Mouse (Mus musculus) embryonic facial prominence, embryonic 15.5 days (tissue): Measurements from ENCODE around the gene Ptms. TPM values are rescaled to one million over a fixed set of nuclear protein-coding genes. Genes with fewer than 3 reads are reported as not detected.
"Not testable (repeated sequence)": the region's sequence is repeated elsewhere in the genome, so short reads cannot be mapped to it uniquely, and the experiment has no call there.

Experiments used
- ATAC-seq: fragments of 200-750 bp; cut with Nextera tagmentation; 2 replicates; pipeline ENCODE4 v1.8.0; 2017; ENCODE audit warnings: low read depth, moderate TSS enrichment; ENCODE audit not compliant: insufficient number of reproducible peaks, low FRiP score, low TSS enrichment
- H3K27ac ChIP-seq: fragments of 300-500 bp; sonication (generic); replicated peaks from 2 replicates; pipeline ENCODE4 v1.5.1; 2015; ENCODE audit warnings: mild to moderate bottlenecking, inconsistent platforms
- H3K27me3 ChIP-seq: fragments of 300-500 bp; sonication (generic); 2 replicates; pipeline ENCODE4 v1.6.1; 2015; ENCODE audit warnings: inconsistent platforms
- H3K36me3 ChIP-seq: fragments of 300-500 bp; sonication (generic); 2 replicates; pipeline ENCODE4 v1.6.1; 2015; ENCODE audit warnings: mild to moderate bottlenecking, inconsistent platforms
- H3K4me1 ChIP-seq: fragments of 300-500 bp; sonication (generic); 2 replicates; pipeline ENCODE4 v1.6.1; 2015; ENCODE audit warnings: inconsistent platforms
- H3K4me2 ChIP-seq: fragments of 300-500 bp; sonication (generic); replicated peaks from 2 replicates; pipeline ENCODE4 v1.6.1; 2015; ENCODE audit warnings: mild to moderate bottlenecking, inconsistent platforms
- H3K4me3 ChIP-seq: fragments of 300-500 bp; sonication (generic); replicated peaks from 2 replicates; pipeline ENCODE4 v1.5.1; 2015; ENCODE audit warnings: mild to moderate bottlenecking, inconsistent platforms
- H3K9ac ChIP-seq: fragments of 300-500 bp; sonication (generic); 2 replicates; pipeline ENCODE4 v1.6.1; 2015; ENCODE audit warnings: inconsistent platforms
- H3K9me3 ChIP-seq: fragments of 300-500 bp; sonication (generic); replicated peaks from 2 replicates; pipeline ENCODE4 v1.6.1; 2016; ENCODE audit warnings: inconsistent platforms
- WGBS: fragments of 180-500 bp; shearing (Covaris S2); methylation state at CpG from one replicate; pipeline ENCODE4 v1.1.7; 2015; 5-methylcytosine and 5-hydroxymethylcytosine counted together
- polyA plus RNA-seq: library from polyadenylated mRNA; unstranded; fragments of >200 nt; fragmentation: Nextera tagmentation; extraction: Ambion mirVana; gene quantifications from 2 replicates; pipeline ENCODE4 v1.2.1, GENCODE M21; 2015

Gene Ptms
- polyA plus RNA-seq, 1 experiment from 2014 or later = 368 TPM

- H3K27ac ChIP-seq = peak overlapping the region; percentile 99
- WGBS = under 1% methylated on average over 23 of the region's 23 CpGs
- peak overlapping the region; percentile 55 for H3K4me3 ChIP-seq
- ATAC-seq = peak; percentile 79
- peak overlapping the region; percentile 84 for H3K4me2 ChIP-seq
- H3K9me3 ChIP-seq = no peaks in the 10 kb centered on the region
- peaks cover 14% of the 10 kb centered on the region for H3K4me1 ChIP-seq
- peak overlapping the region; percentile 66 for H3K9ac ChIP-seq
- H3K27me3 ChIP-seq = no peaks in the 10 kb centered on the region
- no peaks in the 10 kb centered on the region for H3K36me3 ChIP-seq
Measured at GRCm38 (mm10) chr6:124903580-124904151, 16.2 kb downstream of the Ptms start.

- H3K4me1 ChIP-seq = peaks cover 14% of the 10 kb centered on the region
- H3K27ac ChIP-seq = no peak overlapping the region
- H3K9ac ChIP-seq = no peak overlapping the region
- no peak overlapping the region for H3K4me2 ChIP-seq
- no peaks in the 10 kb centered on the region for H3K9me3 ChIP-seq
- ATAC-seq = no peak
- no peak overlapping the region for H3K4me3 ChIP-seq
- no peaks in the 10 kb centered on the region for H3K27me3 ChIP-seq
- H3K36me3 ChIP-seq = no peaks in the 10 kb centered on the region
Measured at GRCm38 (mm10) chr6:124901851-124902250, 18.1 kb downstream of the Ptms start.

- WGBS = 60% methylated on average over 10 of the region's 10 CpGs
- Histone ChIP-seq H3K9ac (no peak overlapping the region), H3K27me3 (no peaks in the 10 kb centered on the region), H3K4me2 (no peak overlapping the region), H3K36me3 (no peaks in the 10 kb centered on the region), H3K4me3 (no peak overlapping the region), H3K4me1 (peaks cover 14% of the 10 kb centered on the region), H3K9me3 (no peaks in the 10 kb centered on the region), H3K27ac (no peak overlapping the region)
- ATAC-seq = no peak
Measured at GRCm38 (mm10) chr6:124900801-124901480, 19.0 kb downstream of the Ptms start.

GRCm38 (mm10) chr6:124900056-124900800 lies 19.7 kb downstream of the Ptms start:
- H3K4me1 ChIP-seq = peaks cover 14% of the 10 kb centered on the region
- no peaks in the 10 kb centered on the region for H3K27me3 ChIP-seq
- H3K9ac ChIP-seq = no peak overlapping the region
- H3K36me3 ChIP-seq = no peaks in the 10 kb centered on the region
- H3K9me3 ChIP-seq = no peaks in the 10 kb centered on the region
- WGBS = 56% methylated on average over 8 of the region's 8 CpGs
- no peak overlapping the region for H3K4me2 ChIP-seq
- no peak overlapping the region for H3K4me3 ChIP-seq
- no peak overlapping the region for H3K27ac ChIP-seq
- ATAC-seq = no peak

GRCm38 (mm10) chr6:124898359-124898758 lies 21.5 kb downstream of the Ptms start:
- no peak overlapping the region for H3K4me3 ChIP-seq
- no peak overlapping the region for H3K9ac ChIP-seq
- 36% methylated on average over 3 of the region's 3 CpGs for WGBS
- no peaks in the 10 kb centered on the region for H3K36me3 ChIP-seq
- H3K27ac ChIP-seq = no peak overlapping the region
- H3K9me3 ChIP-seq = no peaks in the 10 kb centered on the region
- H3K4me1 ChIP-seq = no peaks in the 10 kb centered on the region
- no peak overlapping the region for H3K4me2 ChIP-seq
- H3K27me3 ChIP-seq = no peaks in the 10 kb centered on the region
- ATAC-seq = no peak

- not testable (repeated sequence) for H3K9me3 ChIP-seq, H3K36me3 ChIP-seq, H3K9ac ChIP-seq, H3K27ac ChIP-seq, H3K4me3 ChIP-seq, H3K27me3 ChIP-seq, H3K4me2 ChIP-seq, ATAC-seq, H3K4me1 ChIP-seq
- 87% methylated on average over 2 of the region's 2 CpGs for WGBS
Measured at GRCm38 (mm10) chr6:124894113-124894512, 25.8 kb downstream of the Ptms start.

GRCm38 (mm10) chr6:124890997-124891396 lies 28.9 kb downstream of the Ptms start:
- H3K36me3 ChIP-seq = no peaks in the 10 kb centered on the region
- no peaks in the 10 kb centered on the region for H3K4me1 ChIP-seq
- H3K27ac ChIP-seq = no peak overlapping the region
- no peak for ATAC-seq
- H3K9me3 ChIP-seq = no peaks in the 10 kb centered on the region
- no peaks in the 10 kb centered on the region for H3K27me3 ChIP-seq
- H3K4me3 ChIP-seq = no peak overlapping the region
- WGBS = 60% methylated on average over 6 of the region's 6 CpGs
- H3K4me2 ChIP-seq = no peak overlapping the region
- no peak overlapping the region for H3K9ac ChIP-seq

GRCm38 (mm10) chr6:124888555-124889125 lies 31.3 kb downstream of the Ptms start:
- Histone ChIP-seq H3K4me2 (no peak overlapping the region), H3K27me3 (no peaks in the 10 kb centered on the region), H3K9me3 (no peaks in the 10 kb centered on the region), H3K36me3 (no peaks in the 10 kb centered on the region), H3K27ac (no peak overlapping the region), H3K9ac (no peak overlapping the region), H3K4me3 (no peak overlapping the region), H3K4me1 (no peaks in the 10 kb centered on the region)
- no peak for ATAC-seq
- 82% methylated on average over 6 of the region's 6 CpGs for WGBS

- 81% methylated on average over 9 of the region's 9 CpGs for WGBS
- no peak for ATAC-seq
- H3K9me3 ChIP-seq = no peaks in the 10 kb centered on the region
- no peak within 1 kb of the TSS for H3K4me3 ChIP-seq
- no peak within 1 kb of the TSS for H3K27ac ChIP-seq
- H3K27me3 ChIP-seq = no peaks in the 10 kb centered on the region
- no peak within 1 kb of the TSS for H3K4me2 ChIP-seq
- H3K9ac ChIP-seq = no peak within 1 kb of the TSS
- no peaks in the 10 kb centered on the region for H3K4me1 ChIP-seq
- no peaks in the 10 kb centered on the region for H3K36me3 ChIP-seq
Measured at GRCm38 (mm10) chr6:124887986-124888385, 31.9 kb downstream of the Ptms start, which contains the start of gene Cd4. TSS of gene Cd4 (minus strand) at chr6:124888221.

GRCm38 (mm10) chr6:124885956-124886381 lies 33.9 kb downstream of the Ptms start:
- Histone ChIP-seq H3K27ac (no peak overlapping the region), H3K36me3 (no peaks in the 10 kb centered on the region), H3K9ac (no peak overlapping the region), H3K4me2 (no peak overlapping the region), H3K27me3 (no peaks in the 10 kb centered on the region), H3K4me3 (no peak overlapping the region), H3K9me3 (no peaks in the 10 kb centered on the region), H3K4me1 (no peaks in the 10 kb centered on the region)
- no peak for ATAC-seq
- WGBS = 81% methylated on average over 8 of the region's 8 CpGs

GRCm38 (mm10) chr6:124884714-124885500 lies 35.0 kb downstream of the Ptms start:
- H3K36me3 ChIP-seq = no peaks in the 10 kb centered on the region
- no peaks in the 10 kb centered on the region for H3K27me3 ChIP-seq
- no peaks in the 10 kb centered on the region for H3K9me3 ChIP-seq
- ATAC-seq = no peak
- no peak overlapping the region for H3K27ac ChIP-seq
- no peak overlapping the region for H3K4me2 ChIP-seq
- 69% methylated on average over 10 of the region's 10 CpGs for WGBS
- no peak overlapping the region for H3K4me3 ChIP-seq
- no peak overlapping the region for H3K9ac ChIP-seq
- no peaks in the 10 kb centered on the region for H3K4me1 ChIP-seq
